Mouse (Mus musculus): ENCODE measurements at regions not wholly inside any gene's neighbourhood (a gene's known extent, or its start where the extent isn't known, plus 50 kb on each side); places are given as distances from the start of the nearest gene placed in this dataset.

GRCm38 (mm10) chr1:137539424-137540116, 579.3 kb upstream of the Nr5a2 start:
- TF ChIP-seq CTCF (IDR thresholded peaks at IDR 0.05; ENCODE audit: low read depth) = no peak
- Histone ChIP-seq H3K4me3 (ENCODE audit: low read depth, low read length) (no peak overlapping the region), H3K4me1 (replicated peaks; ENCODE audit: control insufficient read depth, insufficient read depth, low read length) (no peaks in the 10 kb centered on the region), H3K4me2 (replicated peaks; ENCODE audit: low read depth) (no peak overlapping the region), H3K27me3 (replicated peaks; ENCODE audit: control insufficient read depth, insufficient read depth, low read length) (no peaks in the 10 kb centered on the region), H3K9ac (ENCODE audit: low read depth, low read length) (no peak overlapping the region), H3K9me3 (ENCODE audit: control insufficient read depth) (no peaks in the 10 kb centered on the region), H3K36me3 (ENCODE audit: control insufficient read depth, insufficient read depth) (no peaks in the 10 kb centered on the region), H3K27ac (ENCODE audit: low read depth, low read length) (no peak overlapping the region)
- 60% methylated on average over 12 of the region's 12 CpGs for WGBS
- no peak for ATAC-seq

GRCm38 (mm10) chr1:137514750-137515149, 554.5 kb upstream of the Nr5a2 start:
- Histone ChIP-seq H3K27me3 (replicated peaks; ENCODE audit: control insufficient read depth, insufficient read depth, low read length) (no peaks in the 10 kb centered on the region), H3K4me3 (ENCODE audit: low read depth, low read length) (no peak overlapping the region), H3K4me2 (replicated peaks; ENCODE audit: low read depth) (no peak overlapping the region), H3K36me3 (ENCODE audit: control insufficient read depth, insufficient read depth) (no peaks in the 10 kb centered on the region), H3K9ac (ENCODE audit: low read depth, low read length) (no peak overlapping the region), H3K9me3 (ENCODE audit: control insufficient read depth) (no peaks in the 10 kb centered on the region), H3K4me1 (replicated peaks; ENCODE audit: control insufficient read depth, insufficient read depth, low read length) (no peaks in the 10 kb centered on the region), H3K27ac (ENCODE audit: low read depth, low read length) (no peak overlapping the region)
- no peak for TF ChIP-seq CTCF (IDR thresholded peaks at IDR 0.05; ENCODE audit: low read depth)
- 87% methylated on average over 2 of the region's 2 CpGs for WGBS
- ATAC-seq = no peak

- no peak overlapping the region for H3K27ac ChIP-seq (ENCODE audit: low read depth, low read length)
- no peaks in the 10 kb centered on the region for H3K36me3 ChIP-seq (ENCODE audit: control insufficient read depth, insufficient read depth)
- H3K4me3 ChIP-seq (ENCODE audit: low read depth, low read length) = no peak overlapping the region
- H3K4me2 ChIP-seq (replicated peaks; ENCODE audit: low read depth) = no peak overlapping the region
- ATAC-seq = no peak
- no peaks in the 10 kb centered on the region for H3K9me3 ChIP-seq (ENCODE audit: control insufficient read depth)
- H3K4me1 ChIP-seq (replicated peaks; ENCODE audit: control insufficient read depth, insufficient read depth, low read length) = no peaks in the 10 kb centered on the region
- TF ChIP-seq CTCF (IDR thresholded peaks at IDR 0.05; ENCODE audit: low read depth) = no peak
- H3K9ac ChIP-seq (ENCODE audit: low read depth, low read length) = no peak overlapping the region
- 47% methylated on average over 8 of the region's 8 CpGs for WGBS
- H3K27me3 ChIP-seq (replicated peaks; ENCODE audit: control insufficient read depth, insufficient read depth, low read length) = no peaks in the 10 kb centered on the region
Measured at GRCm38 (mm10) chr1:137503704-137504422, 543.6 kb upstream of the Nr5a2 start.

- no peaks in the 10 kb centered on the region for H3K36me3 ChIP-seq (ENCODE audit: control insufficient read depth, insufficient read depth)
- no peaks in the 10 kb centered on the region for H3K27me3 ChIP-seq (replicated peaks; ENCODE audit: control insufficient read depth, insufficient read depth, low read length)
- H3K9ac ChIP-seq (ENCODE audit: low read depth, low read length) = no peak overlapping the region
- TF ChIP-seq CTCF (IDR thresholded peaks at IDR 0.05; ENCODE audit: low read depth) = no peak
- ATAC-seq = no peak
- no peak overlapping the region for H3K4me2 ChIP-seq (replicated peaks; ENCODE audit: low read depth)
- no peaks in the 10 kb centered on the region for H3K4me1 ChIP-seq (replicated peaks; ENCODE audit: control insufficient read depth, insufficient read depth, low read length)
- 70% methylated on average over 5 of the region's 5 CpGs for whole genome bisulfite sequencing
- no peak overlapping the region for H3K27ac ChIP-seq (ENCODE audit: low read depth, low read length)
- no peak overlapping the region for H3K4me3 ChIP-seq (ENCODE audit: low read depth, low read length)
- H3K9me3 ChIP-seq (ENCODE audit: control insufficient read depth) = no peaks in the 10 kb centered on the region
Measured at GRCm38 (mm10) chr1:137488226-137488625, 528.0 kb upstream of the Nr5a2 start.

- ATAC-seq = no peak
- Histone ChIP-seq H3K27ac (ENCODE audit: low read depth, low read length) (no peak overlapping the region), H3K4me2 (replicated peaks; ENCODE audit: low read depth) (no peak overlapping the region), H3K9me3 (ENCODE audit: control insufficient read depth) (no peaks in the 10 kb centered on the region), H3K4me3 (ENCODE audit: low read depth, low read length) (no peak overlapping the region), H3K4me1 (replicated peaks; ENCODE audit: control insufficient read depth, insufficient read depth, low read length) (no peaks in the 10 kb centered on the region), H3K9ac (ENCODE audit: low read depth, low read length) (no peak overlapping the region), H3K36me3 (ENCODE audit: control insufficient read depth, insufficient read depth) (no peaks in the 10 kb centered on the region), H3K27me3 (replicated peaks; ENCODE audit: control insufficient read depth, insufficient read depth, low read length) (no peaks in the 10 kb centered on the region)
- TF ChIP-seq CTCF (IDR thresholded peaks at IDR 0.05; ENCODE audit: low read depth) = no peak
- WGBS = 21% methylated on average over 1 of the region's 1 CpGs
Measured at GRCm38 (mm10) chr1:137478459-137478858, 518.2 kb upstream of the Nr5a2 start.

- WGBS = 75% methylated on average over 3 of the region's 3 CpGs
- H3K27me3 ChIP-seq (replicated peaks; ENCODE audit: control insufficient read depth, insufficient read depth, low read length) = no peaks in the 10 kb centered on the region
Measured at GRCm38 (mm10) chr1:137477239-137477638, 517.0 kb upstream of the Nr5a2 start.

More at GRCm38 (mm10) chr1:137477239-137477638, 517.0 kb upstream of the Nr5a2 start:
- Histone ChIP-seq H3K9me3 (ENCODE audit: control insufficient read depth) (no peaks in the 10 kb centered on the region), H3K27ac (ENCODE audit: low read depth, low read length) (no peak overlapping the region), H3K36me3 (ENCODE audit: control insufficient read depth, insufficient read depth) (no peaks in the 10 kb centered on the region), H3K4me2 (replicated peaks; ENCODE audit: low read depth) (no peak overlapping the region), H3K4me3 (ENCODE audit: low read depth, low read length) (no peak overlapping the region), H3K4me1 (replicated peaks; ENCODE audit: control insufficient read depth, insufficient read depth, low read length) (no peaks in the 10 kb centered on the region), H3K9ac (ENCODE audit: low read depth, low read length) (no peak overlapping the region)
- no peak for ATAC-seq
- no peak for TF ChIP-seq CTCF (IDR thresholded peaks at IDR 0.05; ENCODE audit: low read depth)
